Mouse (Mus musculus): ENCODE data around the gene Tcp11. TPM values are rescaled to one million over a fixed set of nuclear protein-coding genes. Genes with fewer than 3 reads are reported as not detected.

Gene Tcp11
- polyA plus RNA-seq, 1 experiment, result 18.9 TPM

- Histone ChIP-seq H3K4me3 (ENCODE audit: low read depth, low read length) (no peak overlapping the region), H3K27ac (ENCODE audit: insufficient read depth, low read length) (peak overlapping the region; percentile 48; the same call in 1 of the 2 replicates), H3K27me3 (ENCODE audit: control insufficient read depth, insufficient read depth, low read length, poor library complexity, severe bottlenecking) (no peaks in the 10 kb centered on the region), H3K4me1 (ENCODE audit: control insufficient read depth, insufficient read depth, low read length) (no peaks in the 10 kb centered on the region), H3K36me3 (ENCODE audit: control insufficient read depth, insufficient read depth, low read length, poor library complexity, severe bottlenecking) (no peaks in the 10 kb centered on the region), H3K9ac (ENCODE audit: low read depth, poor library complexity, severe bottlenecking) (no peak overlapping the region), H3K9me3 (replicated peaks; ENCODE audit: control insufficient read depth, insufficient read depth, low read length, poor library complexity, severe bottlenecking) (no peaks in the 10 kb centered on the region)
- TF ChIP-seq EP300 (IDR thresholded peaks at IDR 0.05; ENCODE audit: insufficient read depth, low read depth, low read length) (0 out of 2 replicates have a peak, but pooled peaks have one; percentile 35), CTCF (IDR thresholded peaks at IDR 0.05; ENCODE audit: low read depth, low read length) (peak; percentile 100), POLR2A (IDR thresholded peaks at IDR 0.05; ENCODE audit: insufficient read depth, low read length) (no peak)
Measured at GRCm38 (mm10) chr17:28048425-28048824, 32.0 kb downstream of the Tcp11 start.

DNA sequence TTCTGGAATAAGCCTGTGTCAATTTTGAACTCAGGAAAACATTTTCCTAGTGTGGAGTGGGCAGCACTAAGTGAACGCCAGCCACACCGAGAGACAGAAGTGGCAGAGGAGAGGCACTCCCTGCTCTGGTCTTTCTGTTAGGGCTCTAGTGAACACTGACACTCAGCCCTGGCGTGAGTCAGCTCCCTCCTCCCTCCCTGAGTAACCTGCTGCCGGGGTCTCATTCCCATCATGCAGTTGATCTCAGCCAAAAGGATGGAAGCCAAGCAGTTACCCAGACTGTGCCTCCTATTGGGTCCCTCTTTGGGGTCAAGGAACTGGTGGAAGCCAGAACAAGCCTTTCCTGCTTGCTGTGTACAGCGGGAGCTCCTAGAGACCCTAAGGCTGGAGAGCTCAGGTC, 32.9 kb downstream of the Tcp11 start:
- TF ChIP-seq CTCF (IDR thresholded peaks at IDR 0.05; ENCODE audit: low read depth, low read length) (no peak), EP300 (IDR thresholded peaks at IDR 0.05; ENCODE audit: insufficient read depth, low read depth, low read length) (no peak), POLR2A (IDR thresholded peaks at IDR 0.05; ENCODE audit: insufficient read depth, low read length) (no peak)
- no peaks in the 10 kb centered on the region for H3K4me1 ChIP-seq (ENCODE audit: control insufficient read depth, insufficient read depth, low read length)
- H3K4me3 ChIP-seq (ENCODE audit: low read depth, low read length), result no peak overlapping the region
- H3K9me3 ChIP-seq (replicated peaks; ENCODE audit: control insufficient read depth, insufficient read depth, low read length, poor library complexity, severe bottlenecking), result no peaks in the 10 kb centered on the region
- no peaks in the 10 kb centered on the region for H3K27me3 ChIP-seq (ENCODE audit: control insufficient read depth, insufficient read depth, low read length, poor library complexity, severe bottlenecking)
- no peak overlapping the region for H3K27ac ChIP-seq (ENCODE audit: insufficient read depth, low read length)
- H3K9ac ChIP-seq (ENCODE audit: low read depth, poor library complexity, severe bottlenecking), result no peak overlapping the region
- H3K36me3 ChIP-seq (ENCODE audit: control insufficient read depth, insufficient read depth, low read length, poor library complexity, severe bottlenecking), result no peaks in the 10 kb centered on the region

- no peak overlapping the region for H3K27ac ChIP-seq (ENCODE audit: insufficient read depth, low read length)
- no peaks in the 10 kb centered on the region for H3K27me3 ChIP-seq (ENCODE audit: control insufficient read depth, insufficient read depth, low read length, poor library complexity, severe bottlenecking)
- no peak overlapping the region for H3K4me3 ChIP-seq (ENCODE audit: low read depth, low read length)
- no peaks in the 10 kb centered on the region for H3K36me3 ChIP-seq (ENCODE audit: control insufficient read depth, insufficient read depth, low read length, poor library complexity, severe bottlenecking)
- TF ChIP-seq POLR2A (IDR thresholded peaks at IDR 0.05; ENCODE audit: insufficient read depth, low read length) (no peak), EP300 (IDR thresholded peaks at IDR 0.05; ENCODE audit: insufficient read depth, low read depth, low read length) (no peak), CTCF (IDR thresholded peaks at IDR 0.05; ENCODE audit: low read depth, low read length) (no peak)
- H3K9ac ChIP-seq (ENCODE audit: low read depth, poor library complexity, severe bottlenecking), result no peak overlapping the region
- H3K9me3 ChIP-seq (replicated peaks; ENCODE audit: control insufficient read depth, insufficient read depth, low read length, poor library complexity, severe bottlenecking), result no peaks in the 10 kb centered on the region
- no peaks in the 10 kb centered on the region for H3K4me1 ChIP-seq (ENCODE audit: control insufficient read depth, insufficient read depth, low read length)
Measured at GRCm38 (mm10) chr17:28047017-28047416, 33.4 kb downstream of the Tcp11 start.

GRCm38 (mm10) chr17:28042299-28042771, 38.1 kb downstream of the Tcp11 start:
- H3K9ac ChIP-seq (ENCODE audit: low read depth, poor library complexity, severe bottlenecking), result 0 out of 2 replicates have a peak overlapping the region, but pooled peaks have one; percentile 1
- no peaks in the 10 kb centered on the region for H3K9me3 ChIP-seq (replicated peaks; ENCODE audit: control insufficient read depth, insufficient read depth, low read length, poor library complexity, severe bottlenecking)
- H3K27me3 ChIP-seq (ENCODE audit: control insufficient read depth, insufficient read depth, low read length, poor library complexity, severe bottlenecking), result no peaks in the 10 kb centered on the region
- H3K4me1 ChIP-seq (ENCODE audit: control insufficient read depth, insufficient read depth, low read length), result peaks cover 2% of the 10 kb centered on the region
- no peak overlapping the region for H3K27ac ChIP-seq (ENCODE audit: insufficient read depth, low read length)
- H3K36me3 ChIP-seq (ENCODE audit: control insufficient read depth, insufficient read depth, low read length, poor library complexity, severe bottlenecking), result no peaks in the 10 kb centered on the region
- TF ChIP-seq POLR2A (IDR thresholded peaks at IDR 0.05; ENCODE audit: insufficient read depth, low read length), result no peak
- TF ChIP-seq CTCF (IDR thresholded peaks at IDR 0.05; ENCODE audit: low read depth, low read length), result peak; percentile 23
- no peak for TF ChIP-seq EP300 (IDR thresholded peaks at IDR 0.05; ENCODE audit: insufficient read depth, low read depth, low read length)
- no peak overlapping the region for H3K4me3 ChIP-seq (ENCODE audit: low read depth, low read length)

DNA sequence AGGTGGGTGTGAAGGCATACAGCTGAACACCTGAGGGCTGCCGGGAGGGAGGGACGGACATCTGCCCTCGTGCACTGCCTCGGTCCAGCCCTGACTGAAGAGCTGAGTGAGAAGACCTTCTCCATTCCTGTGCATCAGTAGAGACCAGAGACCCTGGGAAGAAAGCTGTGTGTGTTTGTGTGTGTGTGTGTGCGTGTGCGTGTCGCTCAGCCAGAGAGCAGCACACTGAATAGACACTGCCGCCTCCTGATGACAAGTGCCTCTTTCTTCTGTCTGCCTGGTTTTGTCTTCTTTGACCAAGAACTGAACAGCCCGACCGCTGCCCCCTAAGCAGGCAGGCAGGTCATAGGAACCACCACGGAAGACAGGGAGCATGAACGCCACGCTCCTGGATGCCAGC, 39.1 kb downstream of the Tcp11 start:
- H3K27ac ChIP-seq (ENCODE audit: insufficient read depth, low read length), result no peak overlapping the region
- TF ChIP-seq CTCF (IDR thresholded peaks at IDR 0.05; ENCODE audit: low read depth, low read length) (no peak), EP300 (IDR thresholded peaks at IDR 0.05; ENCODE audit: insufficient read depth, low read depth, low read length) (no peak), POLR2A (IDR thresholded peaks at IDR 0.05; ENCODE audit: insufficient read depth, low read length) (no peak)
- H3K9ac ChIP-seq (ENCODE audit: low read depth, poor library complexity, severe bottlenecking), result no peak overlapping the region
- H3K27me3 ChIP-seq (ENCODE audit: control insufficient read depth, insufficient read depth, low read length, poor library complexity, severe bottlenecking), result no peaks in the 10 kb centered on the region
- no peak overlapping the region for H3K4me3 ChIP-seq (ENCODE audit: low read depth, low read length)
- H3K36me3 ChIP-seq (ENCODE audit: control insufficient read depth, insufficient read depth, low read length, poor library complexity, severe bottlenecking), result no peaks in the 10 kb centered on the region
- H3K4me1 ChIP-seq (ENCODE audit: control insufficient read depth, insufficient read depth, low read length), result peaks cover 2% of the 10 kb centered on the region
- no peaks in the 10 kb centered on the region for H3K9me3 ChIP-seq (replicated peaks; ENCODE audit: control insufficient read depth, insufficient read depth, low read length, poor library complexity, severe bottlenecking)

GRCm38 (mm10) chr17:28040620-28041019, 39.8 kb downstream of the Tcp11 start:
- no peak overlapping the region for H3K27ac ChIP-seq (ENCODE audit: insufficient read depth, low read length)
- no peak overlapping the region for H3K9ac ChIP-seq (ENCODE audit: low read depth, poor library complexity, severe bottlenecking)
- peaks cover 2% of the 10 kb centered on the region for H3K4me1 ChIP-seq (ENCODE audit: control insufficient read depth, insufficient read depth, low read length)

More at GRCm38 (mm10) chr17:28040620-28041019, 39.8 kb downstream of the Tcp11 start:
- TF ChIP-seq POLR2A (IDR thresholded peaks at IDR 0.05; ENCODE audit: insufficient read depth, low read length) (no peak), EP300 (IDR thresholded peaks at IDR 0.05; ENCODE audit: insufficient read depth, low read depth, low read length) (no peak), CTCF (IDR thresholded peaks at IDR 0.05; ENCODE audit: low read depth, low read length) (no peak)
- Histone ChIP-seq H3K27me3 (ENCODE audit: control insufficient read depth, insufficient read depth, low read length, poor library complexity, severe bottlenecking) (no peaks in the 10 kb centered on the region), H3K9me3 (replicated peaks; ENCODE audit: control insufficient read depth, insufficient read depth, low read length, poor library complexity, severe bottlenecking) (no peaks in the 10 kb centered on the region), H3K4me3 (ENCODE audit: low read depth, low read length) (no peak overlapping the region), H3K36me3 (ENCODE audit: control insufficient read depth, insufficient read depth, low read length, poor library complexity, severe bottlenecking) (no peaks in the 10 kb centered on the region)

All from ES-Bruce4 (cell line).